Mouse (Mus musculus): Measurements from ENCODE around the gene Mtmr12.

- TF ChIP-seq CTCF (IDR thresholded peaks at IDR 0.05; ENCODE audit: control insufficient read depth, insufficient read depth, insufficient replicate concordance, low read depth, low read length) (no peak), POLR2A (IDR thresholded peaks at IDR 0.05; ENCODE audit: control insufficient read depth, low read depth, low read length) (no peak)
Measured at GRCm38 (mm10) chr15:12233021-12233420, 28.2 kb downstream of the Mtmr12 start.
